Mouse (Mus musculus) neutrophil, adult 65 days (primary cell): ENCODE data around the gene Olfr597. TPM values are rescaled to one million over a fixed set of nuclear protein-coding genes. Genes with fewer than 3 reads are reported as not detected.

Source experiments
- total RNA-seq: library from RNA; stranded (reverse); gene quantifications from 2 replicates; pipeline ENCODE4 v1.2.4, GENCODE M21; 2023

The Olfr597 gene
- total RNA-seq = not detected in 2 replicates

GRCm38 (mm10) chr7:103316015-103316414 lies at the start of gene Olfr597:
Gene Olfr597 (plus strand): TSS chr7:103316315.

GRCm38 (mm10) chr7:103305348-103305747 lies 10.8 kb upstream of the Olfr597 start, which contains the start of gene Olfr596:
Gene Olfr596 (plus strand): TSS chr7:103305648.

GRCm38 (mm10) chr7:103323268-103323667 lies 7.2 kb downstream of the Olfr597 start, which contains the start of gene Olfr598:
Gene Olfr598 (plus strand): TSS chr7:103323568.

GRCm38 (mm10) chr7:103335617-103336016 lies 19.5 kb downstream of the Olfr597 start, which contains the start of gene Olfr599:
Gene Olfr599 (plus strand): TSS chr7:103335917.

GRCm38 (mm10) chr7:103349569-103349968 lies 33.5 kb downstream of the Olfr597 start, which contains the start of gene Olfr600:
Gene Olfr600 (minus strand): TSS chr7:103349669.

GRCm38 (mm10) chr7:103362555-103362954 lies 46.4 kb downstream of the Olfr597 start, which contains the start of gene Olfr601:
Gene Olfr601 (minus strand): TSS chr7:103362655.

Other genes starting within 250 kb of the Olfr597 start
- not detected in 2 replicates for gene Olfr584, start 234.4 kb upstream of the Olfr597 start, total RNA-seq
- not detected in 2 replicates for gene Olfr585, start 218.6 kb upstream of the Olfr597 start, total RNA-seq
- not detected in 2 replicates for gene Olfr586, start 190.7 kb upstream of the Olfr597 start, total RNA-seq
- not detected in 2 replicates for gene Olfr588-ps1, start 175.4 kb upstream of the Olfr597 start, total RNA-seq
- gene Olfr589, start 160.0 kb upstream of the Olfr597 start, total RNA-seq = not detected in 2 replicates
- not detected in 2 replicates for gene Olfr591, start 138.0 kb upstream of the Olfr597 start, total RNA-seq
- not detected in 2 replicates for gene Olfr592, start 131.5 kb upstream of the Olfr597 start, total RNA-seq
- gene Olfr593, start 104.5 kb upstream of the Olfr597 start, total RNA-seq = not detected in 2 replicates
- gene Olfr594, start 99.3 kb upstream of the Olfr597 start, total RNA-seq = not detected in 2 replicates
- not detected in 2 replicates for gene Usp17ld, start 63.8 kb upstream of the Olfr597 start, total RNA-seq
- gene Olfr596, start 10.7 kb upstream of the Olfr597 start, total RNA-seq = not detected in 2 replicates
- not detected in 2 replicates for gene Olfr598, start 7.3 kb downstream of the Olfr597 start, total RNA-seq
- gene Olfr599, start 19.6 kb downstream of the Olfr597 start, total RNA-seq = not detected in 2 replicates
- not detected in 2 replicates for gene Olfr600, start 33.4 kb downstream of the Olfr597 start, total RNA-seq
- gene Olfr601, start 46.3 kb downstream of the Olfr597 start, total RNA-seq = not detected in 2 replicates
- not detected in 2 replicates for gene Olfr603, start 69.9 kb downstream of the Olfr597 start, total RNA-seq
- gene Usp17lc, start 98.8 kb downstream of the Olfr597 start, total RNA-seq = not detected in 2 replicates
- not detected in 2 replicates for gene Olfr605, start 129.1 kb downstream of the Olfr597 start, total RNA-seq
- gene Olfr606, start 132.7 kb downstream of the Olfr597 start, total RNA-seq = not detected in 2 replicates
- gene Olfr607, start 147.8 kb downstream of the Olfr597 start, total RNA-seq = not detected in 2 replicates
- not detected in 2 replicates for gene Olfr608, start 153.6 kb downstream of the Olfr597 start, total RNA-seq
- not detected in 2 replicates for gene Olfr609, start 181.7 kb downstream of the Olfr597 start, total RNA-seq
- not detected in 2 replicates for gene Olfr610, start 195.8 kb downstream of the Olfr597 start, total RNA-seq
- not detected in 2 replicates for gene Olfr611, start 204.5 kb downstream of the Olfr597 start, total RNA-seq
- not detected in 2 replicates for gene Olfr612, start 226.4 kb downstream of the Olfr597 start, total RNA-seq
- gene Olfr613, start 231.8 kb downstream of the Olfr597 start, total RNA-seq = not detected in 2 replicates
- gene Olfr615, start 239.8 kb downstream of the Olfr597 start, total RNA-seq = not detected in 2 replicates